Mouse (Mus musculus) olfactory bulb, adult 2 months (tissue): ENCODE data around the gene Gna12.

Source experiments
- CTCF ChIP-seq: fragments of 200-500 bp; IDR thresholded peaks from 2 replicates; pipeline ENCODE4 v1.5.1; 2012; ENCODE audit warnings: low read depth, mild to moderate bottlenecking, low read length, moderate library complexity; ENCODE audit not compliant: insufficient read depth
- POLR2A ChIP-seq: fragments of 200-500 bp; IDR thresholded peaks from 2 replicates; pipeline ENCODE4 v1.6.1; 2012; ENCODE audit warnings: mild to moderate bottlenecking, low read depth, low read length, moderate library complexity; ENCODE audit not compliant: insufficient read depth

- TF ChIP-seq CTCF = no peak
- no peak for TF ChIP-seq POLR2A
Observed at GRCm38 (mm10) chr5:140752041-140752440, 78.2 kb downstream of the Gna12 start.
